Mouse (Mus musculus): ENCODE results near the gene Mrps7. TPM values are rescaled to one million over a fixed set of nuclear protein-coding genes. Genes with fewer than 3 reads are reported as not detected.

Mrps7 gene
- polyA plus RNA-seq, 1 experiment from 2014 or later: 90.4 TPM

- Histone ChIP-seq H3K9me3 (replicated peaks) (no peaks in the 10 kb centered on the region), H3K36me3 (peaks cover 94% of the 10 kb centered on the region), H3K9ac (no peak overlapping the region), H3K27ac (ENCODE audit: poor library complexity, severe bottlenecking) (no peak overlapping the region), H3K4me1 (replicated peaks) (no peaks in the 10 kb centered on the region), H3K4me2 (no peak overlapping the region), H3K4me3 (no peak overlapping the region), H3K27me3 (replicated peaks) (no peaks in the 10 kb centered on the region)
- no peak for ATAC-seq (ENCODE audit: insufficient number of reproducible peaks, low FRiP score)
- WGBS: 86% methylated on average over 9 of the region's 9 CpGs
Observed at GRCm38 (mm10) chr11:115587984-115588383, 15.7 kb upstream of the Mrps7 start.

- no peak overlapping the region for H3K4me3 ChIP-seq
- no peak overlapping the region for H3K4me2 ChIP-seq
- H3K9ac ChIP-seq: no peak overlapping the region
- H3K36me3 ChIP-seq: peaks cover 92% of the 10 kb centered on the region
- H3K9me3 ChIP-seq (replicated peaks): no peaks in the 10 kb centered on the region
- WGBS: 80% methylated on average over 2 of the region's 2 CpGs
- no peaks in the 10 kb centered on the region for H3K27me3 ChIP-seq (replicated peaks)
- no peak for ATAC-seq (ENCODE audit: insufficient number of reproducible peaks, low FRiP score)
- H3K27ac ChIP-seq (ENCODE audit: poor library complexity, severe bottlenecking): no peak overlapping the region
- no peaks in the 10 kb centered on the region for H3K4me1 ChIP-seq (replicated peaks)
Observed at GRCm38 (mm10) chr11:115590526-115591075, 13.1 kb upstream of the Mrps7 start.

- Histone ChIP-seq H3K36me3 (peaks cover 84% of the 10 kb centered on the region), H3K4me2 (no peak overlapping the region), H3K4me3 (no peak overlapping the region), H3K4me1 (replicated peaks) (peaks cover 7% of the 10 kb centered on the region; the same call in 1 of the 2 replicates), H3K9ac (no peak overlapping the region), H3K27ac (ENCODE audit: poor library complexity, severe bottlenecking) (no peak overlapping the region), H3K9me3 (replicated peaks) (no peaks in the 10 kb centered on the region), H3K27me3 (replicated peaks) (no peaks in the 10 kb centered on the region)
- 91% methylated on average over 3 of the region's 3 CpGs for WGBS
- ATAC-seq (ENCODE audit: insufficient number of reproducible peaks, low FRiP score): no peak
Observed at GRCm38 (mm10) chr11:115595209-115595608, 8.5 kb upstream of the Mrps7 start.

GRCm38 (mm10) chr11:115598309-115598708 is 5.4 kb upstream of the Mrps7 start:
- no peaks in the 10 kb centered on the region for H3K9me3 ChIP-seq (replicated peaks)
- H3K4me2 ChIP-seq: no peak overlapping the region
- peaks cover 65% of the 10 kb centered on the region for H3K36me3 ChIP-seq
- H3K4me3 ChIP-seq: no peak overlapping the region
- no peak overlapping the region for H3K9ac ChIP-seq
- no peaks in the 10 kb centered on the region for H3K27me3 ChIP-seq (replicated peaks)
- H3K4me1 ChIP-seq (replicated peaks): peaks cover 34% of the 10 kb centered on the region
- ATAC-seq (ENCODE audit: insufficient number of reproducible peaks, low FRiP score): no peak
- WGBS: 92% methylated on average over 4 of the region's 4 CpGs
- H3K27ac ChIP-seq (ENCODE audit: poor library complexity, severe bottlenecking): no peak overlapping the region

- peaks cover 37% of the 10 kb centered on the region for H3K4me1 ChIP-seq (replicated peaks)
- no peaks in the 10 kb centered on the region for H3K9me3 ChIP-seq (replicated peaks)
- H3K4me2 ChIP-seq: no peak overlapping the region
- WGBS: 83% methylated on average over 7 of the region's 7 CpGs
- ATAC-seq (ENCODE audit: insufficient number of reproducible peaks, low FRiP score): no peak
- peaks cover 51% of the 10 kb centered on the region for H3K36me3 ChIP-seq
- H3K27ac ChIP-seq (ENCODE audit: poor library complexity, severe bottlenecking): no peak overlapping the region
- no peak overlapping the region for H3K4me3 ChIP-seq
- no peak overlapping the region for H3K9ac ChIP-seq
- H3K27me3 ChIP-seq (replicated peaks): no peaks in the 10 kb centered on the region
Observed at GRCm38 (mm10) chr11:115599722-115600121, 4.0 kb upstream of the Mrps7 start.

- WGBS: 85% methylated on average over 15 of the region's 15 CpGs
- no peak for ATAC-seq (ENCODE audit: insufficient number of reproducible peaks, low FRiP score)
- Histone ChIP-seq H3K4me1 (replicated peaks) (peaks cover 47% of the 10 kb centered on the region), H3K4me2 (peak overlapping the region; percentile 15; the same call in 1 of the 2 replicates), H3K9me3 (replicated peaks) (no peaks in the 10 kb centered on the region), H3K27me3 (replicated peaks) (no peaks in the 10 kb centered on the region), H3K4me3 (no peak overlapping the region), H3K9ac (no peak overlapping the region), H3K36me3 (peaks cover 50% of the 10 kb centered on the region), H3K27ac (ENCODE audit: poor library complexity, severe bottlenecking) (no peak overlapping the region)
Observed at GRCm38 (mm10) chr11:115600743-115601142, 3.0 kb upstream of the Mrps7 start.

GRCm38 (mm10) chr11:115601174-115601573 is 2.6 kb upstream of the Mrps7 start:
- Histone ChIP-seq H3K4me3 (no peak overlapping the region), H3K4me1 (replicated peaks) (peaks cover 47% of the 10 kb centered on the region), H3K27ac (ENCODE audit: poor library complexity, severe bottlenecking) (no peak overlapping the region), H3K27me3 (replicated peaks) (no peaks in the 10 kb centered on the region), H3K36me3 (peaks cover 50% of the 10 kb centered on the region), H3K9ac (no peak overlapping the region), H3K9me3 (replicated peaks) (no peaks in the 10 kb centered on the region), H3K4me2 (peak overlapping the region; percentile 15; the same call in 1 of the 2 replicates)
- 53% methylated on average over 4 of the region's 4 CpGs for WGBS
- no peak for ATAC-seq (ENCODE audit: insufficient number of reproducible peaks, low FRiP score)

- Histone ChIP-seq H3K27ac (ENCODE audit: poor library complexity, severe bottlenecking) (peak overlapping the region; percentile 84), H3K9ac (peak overlapping the region; percentile 93), H3K9me3 (replicated peaks) (no peaks in the 10 kb centered on the region), H3K4me2 (peak overlapping the region; percentile 94), H3K4me3 (peak overlapping the region; percentile 89), H3K4me1 (replicated peaks) (peaks cover 47% of the 10 kb centered on the region), H3K27me3 (replicated peaks) (no peaks in the 10 kb centered on the region), H3K36me3 (peaks cover 53% of the 10 kb centered on the region)
- 6% methylated on average over 15 of the region's 15 CpGs for WGBS
- ATAC-seq (ENCODE audit: insufficient number of reproducible peaks, low FRiP score): no peak
Observed at GRCm38 (mm10) chr11:115603128-115603475, 623 bp upstream of the Mrps7 start.

GRCm38 (mm10) chr11:115604304-115604696 is 575 bp downstream of the Mrps7 start:
- H3K9ac ChIP-seq: peak overlapping the region; percentile 93
- H3K27ac ChIP-seq (ENCODE audit: poor library complexity, severe bottlenecking): peak overlapping the region; percentile 84
- peaks cover 47% of the 10 kb centered on the region for H3K4me1 ChIP-seq (replicated peaks)
- H3K36me3 ChIP-seq: peaks cover 56% of the 10 kb centered on the region
- WGBS: under 1% methylated on average over 26 of the region's 26 CpGs
- H3K27me3 ChIP-seq (replicated peaks): no peaks in the 10 kb centered on the region
- H3K4me3 ChIP-seq: peak overlapping the region; percentile 89
- H3K9me3 ChIP-seq (replicated peaks): no peaks in the 10 kb centered on the region
- H3K4me2 ChIP-seq: peak overlapping the region; percentile 94
- peak; percentile 9; the same call in 1 of the 2 replicates for ATAC-seq (ENCODE audit: insufficient number of reproducible peaks, low FRiP score)

GRCm38 (mm10) chr11:115606733-115607132 is 3.0 kb downstream of the Mrps7 start:
- peaks cover 50% of the 10 kb centered on the region for H3K36me3 ChIP-seq
- H3K27me3 ChIP-seq (replicated peaks): no peaks in the 10 kb centered on the region
- H3K9ac ChIP-seq: no peak overlapping the region
- no peak overlapping the region for H3K4me3 ChIP-seq
- H3K4me2 ChIP-seq: no peak overlapping the region
- peaks cover 27% of the 10 kb centered on the region for H3K4me1 ChIP-seq (replicated peaks)
- no peak overlapping the region for H3K27ac ChIP-seq (ENCODE audit: poor library complexity, severe bottlenecking)
- WGBS: 91% methylated on average over 18 of the region's 18 CpGs
- H3K9me3 ChIP-seq (replicated peaks): no peaks in the 10 kb centered on the region
- no peak for ATAC-seq (ENCODE audit: insufficient number of reproducible peaks, low FRiP score)

- no peak overlapping the region for H3K9ac ChIP-seq
- 82% methylated on average over 23 of the region's 23 CpGs for WGBS
Observed at GRCm38 (mm10) chr11:115608421-115609399, 5.0 kb downstream of the Mrps7 start.

More at GRCm38 (mm10) chr11:115608421-115609399, 5.0 kb downstream of the Mrps7 start:
- peaks cover 50% of the 10 kb centered on the region for H3K36me3 ChIP-seq
- no peak overlapping the region for H3K4me2 ChIP-seq
- H3K4me3 ChIP-seq: no peak overlapping the region
- H3K27me3 ChIP-seq (replicated peaks): no peaks in the 10 kb centered on the region
- H3K9me3 ChIP-seq (replicated peaks): no peaks in the 10 kb centered on the region
- H3K4me1 ChIP-seq (replicated peaks): peaks cover 24% of the 10 kb centered on the region
- ATAC-seq (ENCODE audit: insufficient number of reproducible peaks, low FRiP score): no peak
- no peak overlapping the region for H3K27ac ChIP-seq (ENCODE audit: poor library complexity, severe bottlenecking)

All from heart, embryonic 12.5 days (tissue).